Mouse (Mus musculus) spleen, adult 2 months (tissue): ENCODE measurements around the gene Tmem256.

Experiments
- CTCF ChIP-seq: fragments of 200-500 bp; IDR thresholded peaks from 2 replicates; pipeline ENCODE4 v1.5.1; 2011; ENCODE audit warnings: mild to moderate bottlenecking, inconsistent platforms; ENCODE audit not compliant: insufficient read depth, insufficient read length, insufficient replicate concordance; ENCODE audit errors: extremely low read depth
- POLR2A ChIP-seq: fragments of 200-500 bp; IDR thresholded peaks from 2 replicates; pipeline ENCODE4 v1.6.1; 2011; ENCODE audit warnings: low read depth, low read length, inconsistent platforms

DNA sequence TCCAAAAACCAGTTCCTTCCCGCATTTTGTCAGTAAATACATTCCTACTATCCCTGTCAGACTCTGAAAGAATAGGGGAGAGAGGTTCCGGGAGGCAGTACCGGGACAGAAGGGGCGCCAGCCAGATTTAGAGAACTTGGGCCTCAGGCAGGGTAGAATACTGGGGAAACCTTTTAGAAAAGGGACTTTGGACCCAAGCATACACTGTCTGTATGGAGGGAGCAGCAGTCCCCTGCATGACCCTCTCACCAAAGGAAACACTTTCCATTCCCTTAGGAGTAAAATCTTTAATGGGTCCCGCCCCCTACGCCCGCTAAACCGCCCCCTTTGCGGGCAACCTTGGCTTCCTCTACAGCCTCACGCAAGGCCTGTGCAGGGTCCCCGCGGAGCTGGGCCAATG is 35.0 kb upstream of the Tmem256 start:
- TF ChIP-seq POLR2A (no peak), CTCF (no peak)
